Mouse (Mus musculus) ES-Bruce4 (cell line): ENCODE measurements around the gene Ddb2.

Experiments used
- CTCF ChIP-seq: IDR thresholded peaks from one replicate; pipeline ENCODE4 v1.8.1; 2011; ENCODE audit warnings: low read depth, low read length
- EP300 ChIP-seq: IDR thresholded peaks from 2 replicates; pipeline ENCODE4 v1.6.1; 2011; ENCODE audit warnings: low read depth, low read length; ENCODE audit not compliant: insufficient read depth
- POLR2A ChIP-seq: IDR thresholded peaks from one replicate; pipeline ENCODE4 v1.8.1; 2011; ENCODE audit warnings: low read length; ENCODE audit not compliant: insufficient read depth

- TF ChIP-seq CTCF (no peak), EP300 (no peak), POLR2A (no peak)
Measured at GRCm38 (mm10) chr2:91252512-91252911, 15.7 kb upstream of the Ddb2 start.
